Mouse (Mus musculus) lung, embryonic 16.5 days (tissue): ENCODE measurements around the gene Eif4ebp2. TPM values are rescaled to one million over a fixed set of nuclear protein-coding genes. Genes with fewer than 3 reads are reported as not detected.
"Not testable (repeated sequence)": the region's sequence is repeated elsewhere in the genome, so short reads cannot be mapped to it uniquely, and the experiment has no call there.

Experiments
- ATAC-seq: fragments of 200-750 bp; cut with Nextera tagmentation; 2 replicates; pipeline ENCODE4 v1.8.0; 2017; ENCODE audit warnings: low read depth, mild to moderate bottlenecking, moderate library complexity
- H3K27ac ChIP-seq: fragments of 300-500 bp; sonication (generic); 2 replicates; pipeline ENCODE4 v1.5.1; 2014; ENCODE audit warnings: mild to moderate bottlenecking, control low read depth, low read length
- H3K27me3 ChIP-seq: fragments of 300-500 bp; sonication (generic); 2 replicates; pipeline ENCODE4 v1.6.1; 2014; ENCODE audit warnings: low read depth, low read length, mixed read lengths; ENCODE audit not compliant: control insufficient read depth, insufficient read depth
- H3K36me3 ChIP-seq: fragments of 300-500 bp; sonication (generic); 2 replicates; pipeline ENCODE4 v1.6.1; 2014; ENCODE audit warnings: low read length; ENCODE audit not compliant: control insufficient read depth, insufficient read depth
- H3K4me1 ChIP-seq: fragments of 300-500 bp; sonication (generic); replicated peaks from 2 replicates; pipeline ENCODE4 v1.6.1; 2014; ENCODE audit warnings: low read length, mixed read lengths; ENCODE audit not compliant: control insufficient read depth, insufficient read depth
- H3K4me2 ChIP-seq: fragments of 300-500 bp; sonication (generic); 2 replicates; pipeline ENCODE4 v1.6.1; 2014; ENCODE audit warnings: low read depth, low read length, control low read depth
- H3K4me3 ChIP-seq: fragments of 300-500 bp; sonication (generic); 2 replicates; pipeline ENCODE4 v1.5.1; 2014; ENCODE audit warnings: mild to moderate bottlenecking, low read length, control low read depth
- H3K9ac ChIP-seq: fragments of 300-500 bp; sonication (generic); 2 replicates; pipeline ENCODE4 v1.6.1; 2014; ENCODE audit warnings: low read length, control low read depth
- H3K9me3 ChIP-seq: fragments of 300-500 bp; sonication (generic); 2 replicates; pipeline ENCODE4 v1.6.1; 2016; ENCODE audit warnings: low read length; ENCODE audit not compliant: control insufficient read depth
- WGBS: fragments of 180-500 bp; shearing (Covaris S2); extraction: QIAGEN DNeasy Blood & Tissue Kit; methylation state at CpG from one replicate; pipeline ENCODE4 v1.1.7; 2014; 5-methylcytosine and 5-hydroxymethylcytosine counted together
- polyA plus RNA-seq: library from polyadenylated mRNA; unstranded; fragments of >200 nt; fragmentation: Nextera tagmentation; extraction: Ambion mirVana; gene quantifications from 2 replicates; pipeline ENCODE4 v1.2.1, GENCODE M21; 2015

Gene Eif4ebp2
- polyA plus RNA-seq, 1 experiment from 2014 or later = 58.5 TPM

- Histone ChIP-seq H3K27ac (no peak overlapping the region), H3K27me3 (no peaks in the 10 kb centered on the region), H3K9ac (no peak overlapping the region), H3K4me2 (no peak overlapping the region), H3K9me3 (no peaks in the 10 kb centered on the region), H3K4me3 (no peak overlapping the region), H3K36me3 (no peaks in the 10 kb centered on the region), H3K4me1 (no peaks in the 10 kb centered on the region)
- ATAC-seq = no peak
- WGBS = 57% methylated on average over 7 of the region's 7 CpGs
These were observed 16.4 kb upstream of the Eif4ebp2 start for GRCm38 (mm10) chr10:61468900-61469299.

GRCm38 (mm10) chr10:61466873-61467272, 14.4 kb upstream of the Eif4ebp2 start:
- H3K36me3 ChIP-seq = no peaks in the 10 kb centered on the region
- H3K4me3 ChIP-seq = no peak overlapping the region
- H3K27ac ChIP-seq = no peak overlapping the region
- no peaks in the 10 kb centered on the region for H3K4me1 ChIP-seq
- H3K27me3 ChIP-seq = no peaks in the 10 kb centered on the region
- 29% methylated on average over 5 of the region's 5 CpGs for WGBS
- 0 out of 2 replicates have a peak, but pooled peaks have one; percentile 34 for ATAC-seq
- no peak overlapping the region for H3K4me2 ChIP-seq
- H3K9me3 ChIP-seq = no peaks in the 10 kb centered on the region
- no peak overlapping the region for H3K9ac ChIP-seq

- Histone ChIP-seq H3K27me3 (no peaks in the 10 kb centered on the region), H3K9ac (no peak overlapping the region), H3K4me3 (no peak overlapping the region), H3K27ac (no peak overlapping the region), H3K9me3 (no peaks in the 10 kb centered on the region), H3K4me2 (no peak overlapping the region), H3K36me3 (no peaks in the 10 kb centered on the region), H3K4me1 (no peaks in the 10 kb centered on the region)
- ATAC-seq = no peak
- WGBS = 62% methylated on average over 8 of the region's 8 CpGs
These were observed 13.8 kb upstream of the Eif4ebp2 start for GRCm38 (mm10) chr10:61466242-61466641.

DNA sequence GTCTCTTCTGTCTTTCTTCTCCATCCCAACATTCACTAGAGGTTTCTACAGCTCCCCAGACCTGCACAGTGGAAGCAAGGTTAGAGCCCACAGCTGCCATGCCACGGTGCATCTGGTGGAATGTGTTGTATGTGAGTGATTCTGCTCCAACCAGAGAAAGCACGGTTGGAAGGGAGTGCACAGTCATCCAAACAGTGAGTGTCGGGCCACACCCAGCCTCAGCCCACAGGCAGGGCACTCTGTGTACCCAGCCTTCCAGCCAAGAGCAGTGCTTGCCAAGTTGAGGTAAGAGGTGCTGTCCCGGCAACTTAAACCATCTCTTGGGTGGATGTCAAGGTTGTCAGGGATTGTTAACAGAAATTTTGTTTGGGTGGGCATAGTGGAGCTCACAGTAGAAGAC, 12.5 kb upstream of the Eif4ebp2 start:
- no peaks in the 10 kb centered on the region for H3K4me1 ChIP-seq
- no peak for ATAC-seq
- no peak overlapping the region for H3K4me2 ChIP-seq
- no peak overlapping the region for H3K9ac ChIP-seq
- H3K9me3 ChIP-seq = no peaks in the 10 kb centered on the region
- H3K27ac ChIP-seq = no peak overlapping the region
- H3K36me3 ChIP-seq = no peaks in the 10 kb centered on the region
- WGBS = 59% methylated on average over 4 of the region's 4 CpGs
- no peak overlapping the region for H3K4me3 ChIP-seq
- no peaks in the 10 kb centered on the region for H3K27me3 ChIP-seq

DNA sequence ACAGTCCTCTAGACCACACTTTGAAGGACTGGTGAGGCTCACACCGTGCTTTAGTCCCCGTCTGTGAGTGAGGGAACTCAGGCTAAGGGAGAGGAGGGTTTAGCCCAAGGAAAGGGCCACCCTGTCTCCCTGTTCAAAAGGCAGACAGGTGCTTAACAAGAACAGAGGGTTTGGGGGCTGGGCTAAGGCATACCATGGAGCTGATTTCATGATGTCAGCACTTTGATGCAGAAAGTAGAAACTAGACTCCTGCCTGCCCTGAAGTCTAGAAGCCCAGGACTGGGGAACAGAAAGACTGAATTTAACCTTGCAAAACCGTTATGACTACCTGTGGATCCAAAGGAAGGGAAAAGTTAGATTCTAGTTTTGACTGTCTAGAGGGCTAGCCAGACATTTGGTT, 4.7 kb upstream of the Eif4ebp2 start:
- Histone ChIP-seq H3K9me3 (no peaks in the 10 kb centered on the region), H3K27ac (no peak overlapping the region), H3K9ac (no peak overlapping the region), H3K36me3 (no peaks in the 10 kb centered on the region), H3K4me2 (no peak overlapping the region), H3K27me3 (no peaks in the 10 kb centered on the region), H3K4me1 (no peaks in the 10 kb centered on the region), H3K4me3 (no peak overlapping the region)
- ATAC-seq = no peak
- 46% methylated on average over 3 of the region's 3 CpGs for WGBS

DNA sequence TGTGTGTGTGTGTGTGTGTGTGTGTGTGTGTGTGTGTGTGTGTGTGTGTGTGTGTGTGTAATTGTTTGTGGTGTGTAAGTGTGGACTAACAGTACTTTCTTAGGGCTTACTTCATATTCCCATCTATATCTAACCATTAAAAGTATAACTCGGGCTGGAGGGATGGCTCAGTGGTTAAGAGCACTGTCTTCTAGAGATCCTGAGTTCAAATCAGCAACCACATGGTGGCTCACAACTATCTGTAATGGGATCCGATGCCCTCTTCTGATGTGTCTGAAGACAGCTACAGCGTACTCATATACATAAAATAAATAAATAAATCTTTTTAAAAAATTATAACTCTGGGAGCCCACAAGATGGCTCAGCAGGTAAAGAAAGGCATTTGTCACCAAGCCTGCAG, 710 bp upstream of the Eif4ebp2 start:
- ATAC-seq, H3K4me3 ChIP-seq, H3K36me3 ChIP-seq, H3K27me3 ChIP-seq, H3K9ac ChIP-seq, H3K9me3 ChIP-seq, H3K27ac ChIP-seq, H3K4me2 ChIP-seq: not testable (repeated sequence)
- 68% methylated on average over 3 of the region's 3 CpGs for WGBS
- H3K4me1 ChIP-seq = peaks cover 20% of the 10 kb centered on the region

- H3K27me3 ChIP-seq = no peaks in the 10 kb centered on the region
- H3K4me3 ChIP-seq = peak overlapping the region; percentile 98
- H3K36me3 ChIP-seq = peaks cover 6% of the 10 kb centered on the region; the same call in 1 of the 2 replicates
- no peaks in the 10 kb centered on the region for H3K9me3 ChIP-seq
- peak overlapping the region; percentile 98 for H3K9ac ChIP-seq
- under 1% methylated on average over 53 of the region's 62 CpGs for WGBS
- ATAC-seq = peak; percentile 49
- H3K4me2 ChIP-seq = peak overlapping the region; percentile 74
- peaks cover 23% of the 10 kb centered on the region for H3K4me1 ChIP-seq
- H3K27ac ChIP-seq = peak overlapping the region; percentile 82
These were observed 387 bp downstream of the Eif4ebp2 start for GRCm38 (mm10) chr10:61451931-61452617.

DNA sequence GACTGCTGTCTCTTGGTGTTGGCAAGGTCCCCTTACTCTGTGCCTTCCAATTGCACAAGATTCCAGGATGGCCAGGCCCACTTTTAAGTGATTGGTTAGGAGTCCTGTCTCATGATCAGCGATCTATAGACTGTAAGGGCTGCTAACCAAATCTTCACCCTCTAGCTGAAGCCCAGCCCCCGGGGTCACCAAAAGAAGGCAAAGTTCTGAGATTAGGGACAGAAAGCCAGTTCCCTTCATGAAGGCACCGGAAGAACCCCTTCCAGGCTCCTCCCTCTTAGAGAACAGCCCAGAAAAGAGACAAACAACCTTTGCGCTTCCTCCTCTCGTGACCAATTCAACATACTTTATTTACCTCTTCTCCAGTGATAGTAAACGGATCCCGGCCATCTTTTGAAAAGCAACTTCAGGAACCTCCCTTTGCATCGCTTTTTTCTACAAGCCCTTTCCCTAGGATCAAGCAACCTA, 964 bp downstream of the Eif4ebp2 start:
- no peaks in the 10 kb centered on the region for H3K27me3 ChIP-seq
- ATAC-seq = peak; percentile 21
- peaks cover 23% of the 10 kb centered on the region for H3K4me1 ChIP-seq
- peak overlapping the region; percentile 98 for H3K4me3 ChIP-seq
- WGBS = 2% methylated on average over 8 of the region's 8 CpGs
- peak overlapping the region; percentile 98 for H3K9ac ChIP-seq
- no peaks in the 10 kb centered on the region for H3K9me3 ChIP-seq
- peaks cover 9% of the 10 kb centered on the region; the same call in 1 of the 2 replicates for H3K36me3 ChIP-seq
- H3K4me2 ChIP-seq = peak overlapping the region; percentile 74
- peak overlapping the region; percentile 82 for H3K27ac ChIP-seq

- H3K4me3 ChIP-seq = no peak overlapping the region
- H3K9me3 ChIP-seq = no peaks in the 10 kb centered on the region
- H3K27me3 ChIP-seq = no peaks in the 10 kb centered on the region
- peaks cover 33% of the 10 kb centered on the region for H3K4me1 ChIP-seq
- H3K27ac ChIP-seq = no peak overlapping the region
- 65% methylated on average over 3 of the region's 3 CpGs for WGBS
- H3K9ac ChIP-seq = no peak overlapping the region; the same call in 1 of the 2 replicates
- ATAC-seq = no peak
- H3K36me3 ChIP-seq = peaks cover 9% of the 10 kb centered on the region; the same call in 1 of the 2 replicates
- no peak overlapping the region for H3K4me2 ChIP-seq
These were observed 3.6 kb downstream of the Eif4ebp2 start for GRCm38 (mm10) chr10:61448834-61449233.
